Mouse (Mus musculus): ENCODE data around the gene Tenm4.

Gene Tenm4

DNA sequence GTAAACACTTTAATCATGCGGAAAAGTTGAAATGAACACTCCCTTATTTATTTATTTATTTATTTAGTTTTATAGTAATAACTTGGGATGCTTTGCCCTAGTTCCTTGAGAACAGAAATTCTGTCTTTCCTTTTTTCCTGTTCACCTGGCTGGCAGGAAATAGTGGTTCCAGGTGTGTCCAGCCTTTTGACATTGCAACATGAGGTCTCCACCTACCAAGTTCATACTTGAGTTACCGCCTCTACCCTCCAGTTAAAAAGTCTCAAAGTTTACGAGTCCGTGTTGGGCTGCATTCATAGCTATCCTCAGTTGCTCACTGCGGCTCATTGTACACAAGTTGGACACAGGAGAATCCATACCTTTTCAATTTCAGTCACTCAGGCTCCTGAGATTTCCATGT lies 781.0 kb downstream of the Tenm4 start:
- no peak for DNase-seq (ENCODE audit: low read depth, low spot score)

DNA sequence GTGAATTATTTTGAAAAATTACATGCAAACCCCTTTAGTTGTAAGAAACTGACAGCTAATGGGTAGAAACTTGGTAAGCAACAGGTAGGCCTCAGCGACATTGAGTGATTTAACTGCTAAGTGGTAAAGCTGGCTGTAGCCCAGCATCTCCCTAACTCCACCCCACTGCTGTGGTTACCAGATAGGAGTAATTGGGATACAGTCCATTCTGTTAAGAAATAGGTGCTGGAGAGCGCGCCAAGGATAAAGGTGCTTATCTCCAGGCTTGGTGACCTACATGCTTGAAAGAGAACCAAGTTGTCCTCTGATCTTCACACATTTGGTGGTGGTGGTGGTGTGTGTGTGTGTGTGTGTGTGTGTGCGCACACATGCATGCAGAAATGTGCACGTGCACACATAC lies 788.1 kb downstream of the Tenm4 start:
- DNase-seq (ENCODE audit: low read depth, low spot score), result no peak

All from brain, adult 2 months (tissue).